Mouse (Mus musculus) embryo, embryonic 10 days (tissue): ENCODE measurements at regions not wholly inside any gene's neighbourhood (a gene's known extent, or its start where the extent isn't known, plus 50 kb on each side); places are given as distances from the start of the nearest gene placed in this dataset.

Experiments
- DNase-seq: peaks from one replicate; pipeline ENCODE4 v3.0.0-alpha.2; 2015; ENCODE audit warnings: low spot score

DNA sequence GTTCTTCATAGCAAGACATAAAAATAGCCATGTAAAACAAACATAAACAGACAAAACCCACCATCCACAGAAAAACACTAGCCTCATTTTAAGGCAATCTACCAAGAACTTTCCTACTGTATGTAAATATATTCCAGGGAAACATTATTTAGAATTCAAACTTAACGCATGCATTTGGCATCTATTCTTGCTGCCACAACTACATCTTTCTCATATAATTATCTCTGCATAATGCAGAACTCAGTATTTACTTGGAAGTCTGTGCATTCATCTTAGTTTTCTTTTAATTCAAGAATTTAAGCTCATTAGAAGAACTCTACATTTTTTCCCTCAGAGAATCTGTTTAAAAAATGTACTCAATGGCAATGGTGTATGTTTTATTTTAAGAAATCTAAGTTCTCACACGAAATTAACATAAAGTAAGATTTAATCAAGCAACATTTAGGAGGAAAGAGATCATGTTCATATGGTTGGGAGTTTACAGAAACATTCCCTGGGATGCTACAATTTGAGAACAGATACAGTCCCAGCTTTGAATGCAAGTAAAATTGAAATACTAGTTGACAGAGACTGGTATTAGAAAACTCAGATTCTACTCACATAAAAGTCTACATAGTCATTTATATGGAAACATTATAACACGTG, 1114.7 kb downstream of the Sorcs1 start:
- no peak for DNase-seq

DNA sequence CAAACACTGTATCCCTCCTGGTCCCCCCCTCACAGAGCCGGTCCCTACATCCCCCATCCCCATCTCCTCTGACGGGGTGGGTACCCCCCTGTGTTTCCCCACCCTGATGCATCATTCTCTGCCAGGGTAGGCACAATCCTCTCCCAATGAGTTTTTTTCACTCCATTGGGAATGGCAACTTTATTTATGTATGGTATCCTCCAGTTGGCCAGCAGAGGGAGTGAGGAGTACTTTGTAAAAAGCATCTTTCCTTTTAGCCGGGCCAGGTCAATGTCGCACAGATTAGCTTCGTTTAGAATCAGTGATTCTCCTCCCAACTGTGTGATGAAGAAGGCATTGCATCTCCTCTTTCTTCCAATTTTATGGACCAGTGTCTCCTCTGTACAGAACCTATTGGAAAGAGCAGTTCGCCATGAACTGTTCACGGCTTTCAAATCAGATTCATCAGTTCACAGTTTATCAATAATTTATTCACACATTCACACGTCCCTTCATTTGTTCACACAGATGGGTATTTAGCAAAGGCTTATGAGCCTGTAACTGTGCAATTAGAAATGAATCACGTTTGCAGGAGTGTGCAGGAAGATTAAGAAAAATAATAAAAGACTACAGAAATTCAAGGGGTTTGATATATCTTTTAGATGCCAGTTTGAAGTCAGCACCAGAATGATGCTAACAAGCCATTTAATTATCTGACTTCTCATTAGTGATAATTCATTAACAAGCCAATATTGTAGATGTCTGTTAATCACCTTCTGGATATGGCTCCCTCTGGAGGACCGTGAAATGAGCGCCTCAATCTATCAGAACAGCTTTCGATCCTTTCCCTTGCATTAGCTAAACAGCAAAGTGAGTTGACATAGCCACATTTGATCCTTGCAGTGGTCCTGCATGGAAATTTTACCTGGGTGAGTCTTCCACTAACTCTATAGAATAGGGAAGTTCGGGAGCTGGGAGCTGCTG, 1138.7 kb downstream of the Sorcs1 start:
- DNase-seq, result peak; percentile 73
